Mouse (Mus musculus) ovary, postnatal 10 days (tissue): ENCODE results near the gene Wwc2.

ENCODE experiments used
- DNase-seq: peaks from one replicate; pipeline ENCODE4 v3.0.0; 2022; ENCODE audit warnings: low spot score

Gene Wwc2

DNA sequence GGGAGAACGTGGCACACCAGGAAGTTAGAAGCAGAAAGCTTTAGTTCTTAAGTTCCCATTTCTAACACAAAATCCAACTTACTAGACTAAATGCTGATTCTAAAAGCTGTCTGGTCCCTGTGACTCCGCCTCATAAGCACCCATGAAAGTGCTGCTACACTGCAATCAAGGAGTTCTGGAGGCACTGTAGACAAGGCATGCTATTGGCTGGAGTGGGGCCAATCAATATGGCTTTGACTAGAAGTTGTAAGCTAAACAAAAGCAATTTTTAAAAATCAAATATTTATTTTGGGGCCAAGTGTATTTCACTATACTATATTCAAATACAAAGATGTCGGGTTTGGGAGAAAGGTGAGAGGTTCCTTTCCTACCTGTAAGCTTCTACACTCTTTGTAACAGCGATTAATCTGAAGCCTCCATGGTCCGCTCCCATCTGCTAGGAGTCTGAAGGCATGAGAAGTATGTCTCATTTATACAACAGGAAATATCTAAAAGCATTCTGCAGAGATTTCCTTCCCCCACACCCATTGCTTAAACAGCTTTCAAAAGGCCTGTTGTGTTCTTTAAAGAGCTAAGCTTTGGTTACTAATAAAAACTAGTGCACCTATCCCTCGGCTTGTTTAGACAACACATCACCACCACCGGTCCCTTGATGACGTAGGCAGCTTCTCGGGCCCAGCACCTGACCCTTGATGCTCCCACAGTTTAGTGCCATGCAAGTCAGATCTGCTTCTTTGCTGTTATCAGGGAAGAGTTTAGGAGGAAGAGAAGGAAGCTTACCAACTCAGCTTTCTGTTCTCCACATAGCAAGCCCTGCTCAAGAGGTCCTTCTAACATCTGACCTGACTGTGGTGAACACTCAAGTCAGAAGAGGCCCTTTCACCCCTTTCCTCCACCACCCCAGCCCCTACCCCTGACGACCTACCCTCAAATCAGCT lies 50.5 kb downstream of the Wwc2 start:
- no peak for DNase-seq

DNA sequence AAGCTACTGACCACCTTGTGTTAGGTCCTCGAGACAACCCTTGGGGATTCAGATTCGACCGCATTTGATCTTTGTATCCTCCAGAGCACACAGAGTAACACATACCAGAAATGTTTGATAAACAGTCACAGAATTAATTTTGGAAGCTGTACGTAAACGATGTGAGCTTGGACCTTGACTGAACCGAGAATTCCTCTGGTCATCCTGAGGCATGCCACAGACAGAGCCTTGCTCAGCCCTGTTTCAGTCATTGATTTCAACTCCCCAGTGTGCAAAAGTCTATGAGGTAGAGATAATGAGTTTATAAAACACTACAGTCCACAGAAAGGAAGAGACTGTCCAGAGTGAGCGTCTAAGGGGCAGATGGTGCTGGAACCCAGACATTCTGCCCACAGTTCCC lies 51.5 kb downstream of the Wwc2 start:
- DNase-seq, result no peak

DNA sequence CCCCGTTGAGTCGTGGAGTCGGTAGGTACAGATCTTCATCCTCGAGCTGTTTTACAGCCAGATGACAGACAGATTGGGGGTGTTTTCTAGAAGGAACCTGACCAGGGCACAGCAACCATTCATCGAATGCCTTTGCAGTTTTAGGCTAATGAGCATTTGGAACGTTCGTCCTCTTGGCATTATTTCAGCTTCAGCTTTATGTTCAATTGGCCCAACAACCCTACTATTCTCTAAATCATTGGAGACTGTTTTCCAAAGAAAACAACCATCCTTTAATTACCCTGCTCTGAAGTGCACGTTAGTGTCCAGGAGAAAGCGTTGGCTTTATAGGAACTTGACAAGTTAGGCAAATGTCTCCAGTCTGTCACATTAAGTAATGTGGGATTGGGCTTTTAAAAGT lies 54.3 kb downstream of the Wwc2 start:
- DNase-seq, result no peak

DNA sequence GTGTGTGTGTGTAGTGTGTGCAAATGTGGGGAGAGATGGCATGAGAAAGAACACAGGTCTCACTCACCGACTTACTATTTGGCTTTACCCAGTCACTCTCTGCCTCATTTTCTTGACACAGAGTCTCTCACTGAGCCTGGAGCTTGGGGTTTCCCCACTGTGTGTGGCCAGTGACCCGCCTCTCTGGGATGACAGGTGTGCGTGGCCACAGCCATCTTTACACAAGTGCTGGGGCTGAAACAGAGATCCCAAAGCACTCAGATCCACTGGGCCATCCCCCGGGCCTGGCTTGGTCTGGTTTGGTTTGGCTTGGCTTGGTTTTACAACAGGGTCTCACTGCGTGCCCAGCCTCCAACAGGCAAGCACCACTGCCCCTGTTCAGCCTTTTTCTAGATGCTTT lies 55.3 kb downstream of the Wwc2 start:
- no peak for DNase-seq

DNA sequence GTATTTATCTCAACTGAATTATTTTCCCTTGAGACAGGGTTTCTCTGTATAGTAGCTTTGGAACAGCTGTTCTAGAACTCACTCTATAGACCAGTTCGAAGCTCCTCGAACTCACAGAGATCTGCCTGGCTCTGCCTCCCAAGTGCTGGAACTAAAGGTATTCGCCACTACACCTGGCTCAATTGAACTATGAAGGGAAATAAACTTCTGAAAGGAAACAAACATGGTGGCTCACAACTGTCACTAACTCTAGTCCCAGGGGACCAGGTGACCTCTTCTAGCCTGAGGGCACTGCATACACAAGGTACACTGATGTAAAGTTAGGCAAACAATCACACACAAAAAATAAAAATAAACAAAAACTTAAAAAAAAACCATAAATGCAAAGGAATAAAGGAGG lies 57.6 kb downstream of the Wwc2 start:
- DNase-seq, result no peak

DNA sequence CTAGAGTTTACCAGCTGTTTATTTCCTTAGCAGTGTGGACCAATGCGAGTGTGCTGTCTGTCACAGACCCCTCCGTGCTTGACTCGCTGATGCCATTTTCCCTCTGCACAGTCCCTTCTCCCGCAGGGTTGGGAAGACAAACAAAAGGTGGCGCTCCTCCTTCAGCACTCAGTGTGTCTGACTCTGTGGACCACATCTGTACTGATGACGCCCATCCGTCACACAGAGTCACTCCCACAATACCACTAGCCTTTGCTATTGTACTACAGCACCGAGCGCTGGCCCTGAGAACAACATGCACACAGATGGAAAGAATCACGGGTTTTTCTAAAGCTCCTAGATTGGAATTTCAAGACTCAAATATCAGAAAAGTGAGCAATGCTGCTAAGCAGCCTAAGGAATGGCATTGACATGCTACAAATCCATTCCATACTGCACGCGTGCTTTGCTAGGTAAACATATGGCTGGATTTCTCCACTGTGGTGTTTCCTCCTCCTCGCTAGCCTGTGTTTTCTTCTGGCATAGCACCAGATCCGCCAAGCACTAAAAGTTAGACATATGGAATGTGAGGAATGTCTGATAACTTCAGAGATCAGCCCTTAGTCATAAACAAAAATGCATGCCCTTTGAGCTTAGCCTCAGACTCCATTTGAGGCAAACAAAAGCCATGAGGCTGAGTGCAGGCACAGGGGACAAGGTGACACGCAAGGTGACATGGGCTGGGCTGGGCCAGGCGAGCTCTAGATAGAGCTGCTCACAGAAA lies 58.5 kb downstream of the Wwc2 start:
- no peak for DNase-seq

DNA sequence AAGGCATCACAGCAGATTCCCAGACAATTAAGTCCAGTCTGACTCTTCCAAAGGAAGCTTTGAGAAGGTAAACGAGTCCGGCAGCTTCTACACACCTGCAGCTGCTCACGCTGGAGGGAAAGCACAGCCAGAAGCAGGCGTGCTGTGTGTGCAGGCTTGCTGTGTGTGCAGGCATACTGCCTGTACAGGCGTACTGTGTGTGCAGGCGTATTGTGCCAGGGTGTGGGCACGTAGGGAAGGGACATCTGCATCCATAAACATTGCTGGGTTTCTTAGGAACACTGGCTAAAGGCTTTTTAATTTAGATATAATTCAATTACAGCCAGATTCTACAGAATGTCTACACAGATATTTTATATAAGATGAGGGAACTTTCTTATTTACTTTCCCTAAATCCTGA lies 59.4 kb downstream of the Wwc2 start:
- no peak for DNase-seq

DNA sequence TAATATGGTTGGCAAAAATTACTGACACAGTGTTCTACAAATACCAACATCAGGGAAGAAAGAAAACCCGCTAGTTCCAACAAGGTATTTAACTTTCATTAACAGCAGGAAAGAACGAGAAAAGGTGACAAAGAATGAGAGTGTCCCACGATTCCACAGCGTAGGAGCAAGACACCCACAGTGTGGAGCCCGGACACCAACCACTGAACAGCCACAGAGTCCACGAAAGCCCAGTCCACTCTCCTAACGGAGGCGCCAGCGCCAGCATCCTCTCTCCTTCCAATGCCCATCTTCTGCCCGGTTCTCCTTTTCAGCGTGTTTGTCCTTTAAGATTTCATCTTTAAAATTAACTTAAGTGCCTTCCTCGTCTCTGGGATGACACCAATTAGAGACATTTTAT lies 61.1 kb downstream of the Wwc2 start:
- no peak for DNase-seq

DNA sequence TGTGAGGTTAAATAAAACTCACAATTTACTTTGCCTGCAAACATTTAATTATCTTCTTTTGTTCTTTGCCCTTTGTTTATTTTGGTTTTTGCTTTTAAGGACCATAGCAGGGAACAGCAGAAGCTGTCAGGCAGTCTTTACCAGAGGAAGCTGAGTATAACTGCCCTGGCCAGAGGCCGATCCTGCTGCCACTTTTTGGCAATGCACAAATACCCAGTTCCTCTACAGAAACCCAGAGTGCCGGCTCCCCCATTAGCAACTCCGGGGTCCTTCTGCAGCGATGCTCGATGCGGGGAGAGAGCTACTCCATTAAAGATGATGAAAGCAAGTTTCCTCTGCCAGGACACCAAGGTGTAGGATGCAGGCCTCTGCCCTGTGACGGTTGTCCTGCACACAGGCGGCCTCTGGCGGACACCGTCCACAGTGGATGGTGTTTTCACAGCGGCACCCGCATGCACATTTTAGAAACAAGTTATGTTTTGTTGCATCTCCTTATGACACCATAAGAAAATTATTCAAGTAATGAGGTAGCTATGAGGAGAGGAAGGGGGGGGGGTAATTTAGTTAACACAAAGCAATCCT lies 62.0 kb downstream of the Wwc2 start:
- DNase-seq, result no peak

DNA sequence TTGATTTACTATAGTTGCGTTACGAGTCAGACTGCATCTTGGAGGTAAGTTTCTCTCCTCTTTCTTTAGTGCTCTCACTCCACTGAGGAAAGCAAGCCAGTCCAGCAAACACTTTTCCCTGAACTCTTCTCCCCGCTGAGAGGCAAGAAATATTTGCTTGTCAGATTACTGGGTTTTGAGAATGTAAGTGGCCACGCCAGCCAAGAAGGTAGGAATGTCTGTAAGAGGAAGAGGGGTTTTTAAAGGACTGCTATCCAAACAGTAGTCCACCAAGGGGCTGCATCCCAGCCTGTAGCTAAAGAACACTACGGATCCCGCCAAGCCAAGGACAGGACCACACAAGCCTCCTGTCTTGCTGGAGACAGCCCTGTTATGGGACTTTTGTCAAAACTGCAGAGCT lies 65.8 kb downstream of the Wwc2 start:
- no peak for DNase-seq

DNA sequence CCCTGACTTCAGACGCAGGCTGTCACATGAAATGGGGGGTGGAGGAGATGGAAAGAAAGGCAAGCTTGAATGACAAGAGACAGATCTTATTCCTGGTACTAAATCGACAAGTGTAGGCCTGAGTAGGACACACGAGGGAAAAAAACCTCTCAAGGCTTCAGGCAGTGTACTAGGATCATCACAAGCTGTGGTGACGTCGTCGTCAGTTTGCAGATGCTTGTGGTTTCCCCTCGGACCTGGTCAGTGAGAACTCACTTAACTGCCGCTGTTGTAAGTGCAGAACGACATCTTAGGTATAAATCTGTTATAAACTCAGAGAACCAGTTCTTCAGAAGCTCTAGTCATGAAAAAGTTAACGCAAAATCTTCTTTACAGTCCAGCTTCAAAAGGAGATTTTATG lies 67.9 kb downstream of the Wwc2 start:
- DNase-seq, result no peak

DNA sequence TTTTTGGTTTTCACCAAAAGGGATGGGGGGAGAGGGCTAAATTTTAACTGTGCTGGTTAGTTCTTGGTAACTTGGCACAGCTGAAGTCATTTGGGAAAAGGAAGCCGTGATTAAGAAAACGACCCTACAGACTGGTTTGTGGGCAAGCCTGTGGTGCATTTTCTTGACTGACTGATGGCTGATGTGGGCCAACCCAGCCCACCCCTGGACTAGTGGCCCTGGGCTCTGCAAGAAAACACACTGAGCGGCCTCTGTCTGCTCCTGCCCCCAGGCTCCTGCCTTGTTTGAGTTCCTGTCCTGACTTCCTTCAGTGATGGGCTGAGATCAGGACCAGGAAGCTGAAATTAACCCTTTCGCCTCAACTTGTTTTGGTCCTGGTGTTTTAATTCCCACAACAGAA lies 68.7 kb downstream of the Wwc2 start:
- DNase-seq, result no peak

DNA sequence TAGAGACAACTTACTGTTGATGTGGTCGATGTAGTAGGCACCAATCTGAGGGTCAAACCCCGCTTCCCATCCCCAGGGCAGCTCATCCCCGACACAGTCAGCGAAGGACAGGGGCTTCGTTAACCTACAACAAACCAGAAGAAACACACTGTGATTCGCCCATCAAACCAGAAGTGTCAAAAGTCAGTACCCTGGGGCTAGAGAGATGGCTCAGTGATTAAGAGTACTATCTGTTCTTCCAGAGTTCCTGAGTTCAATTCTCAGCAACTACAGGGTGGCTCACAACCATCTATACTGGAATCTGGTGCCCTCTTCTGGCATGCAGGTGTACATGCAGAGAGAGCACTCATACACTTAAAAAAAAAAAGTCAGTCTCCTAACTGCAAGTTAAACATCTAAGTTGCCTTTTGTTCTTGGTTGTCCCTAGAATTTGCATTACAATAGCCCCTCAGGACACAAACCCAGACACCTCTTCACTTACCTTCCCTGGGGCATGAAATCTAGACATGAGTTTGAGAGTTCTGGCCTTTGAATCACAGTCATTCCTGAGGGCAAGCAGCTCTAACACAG lies 70.1 kb downstream of the Wwc2 start:
- DNase-seq, result no peak

DNA sequence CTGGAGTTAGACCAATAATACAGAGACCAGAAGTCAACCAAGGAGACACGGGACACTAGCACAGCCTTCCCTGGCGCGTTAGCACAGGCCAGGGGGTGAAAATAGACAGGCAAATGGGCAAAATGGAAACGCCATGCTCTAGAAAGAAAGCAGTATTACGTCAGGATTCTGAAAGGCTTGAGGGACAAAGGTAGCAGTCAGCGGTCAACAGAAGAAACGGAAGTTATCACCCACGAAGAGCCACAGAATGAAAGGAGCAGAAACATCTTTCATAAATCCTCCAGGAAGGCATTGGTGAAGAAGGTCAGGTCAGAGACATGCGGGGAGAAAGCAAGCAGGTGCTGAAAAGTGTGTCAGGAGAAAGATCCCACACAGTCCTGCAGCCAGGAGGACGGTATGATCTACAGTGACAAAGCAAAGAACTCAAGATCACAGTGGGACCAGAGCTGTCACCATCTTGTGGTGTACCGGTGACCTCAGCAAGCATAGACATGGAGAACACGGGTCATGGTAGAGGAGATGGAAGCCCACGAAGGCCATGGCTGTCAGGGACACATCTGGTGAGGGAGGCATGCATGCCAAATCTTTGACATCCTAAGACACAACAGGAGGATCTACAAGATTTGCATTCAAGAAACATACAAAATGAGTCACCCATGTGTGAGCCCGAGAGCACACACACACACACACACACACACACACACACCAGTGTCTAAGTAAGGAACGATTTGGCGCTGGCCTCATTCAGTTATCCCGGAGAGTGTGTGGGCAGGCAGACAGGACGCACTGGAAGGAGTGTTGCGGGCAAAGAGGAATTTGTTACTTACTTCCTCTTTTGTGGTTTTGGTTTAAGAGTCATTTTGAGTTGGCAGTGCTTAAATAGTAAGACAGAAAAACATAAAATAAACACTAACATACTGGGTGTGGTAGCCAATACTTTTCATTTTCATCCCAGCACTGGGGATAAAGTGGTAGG lies 73.4 kb downstream of the Wwc2 start:
- no peak for DNase-seq

DNA sequence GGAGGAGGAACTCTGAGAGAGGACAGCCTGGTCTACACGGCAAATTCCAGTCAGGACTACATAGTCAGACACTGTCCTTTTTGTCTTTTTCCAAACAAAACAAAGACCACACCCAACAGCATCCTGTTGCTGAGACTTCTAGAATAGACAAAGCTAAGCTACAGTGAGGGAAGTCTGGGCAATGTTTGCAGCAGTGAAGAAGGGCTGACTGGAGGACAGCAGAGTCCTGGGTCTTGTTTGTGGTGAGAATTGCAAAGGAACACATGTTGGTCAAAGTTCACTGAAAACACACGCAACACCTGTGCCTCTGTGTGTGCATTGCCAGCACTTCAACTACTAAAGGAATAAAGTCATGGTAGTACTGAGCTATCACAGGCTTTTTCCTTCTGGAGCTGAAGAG lies 75.2 kb downstream of the Wwc2 start:
- DNase-seq, result no peak

DNA sequence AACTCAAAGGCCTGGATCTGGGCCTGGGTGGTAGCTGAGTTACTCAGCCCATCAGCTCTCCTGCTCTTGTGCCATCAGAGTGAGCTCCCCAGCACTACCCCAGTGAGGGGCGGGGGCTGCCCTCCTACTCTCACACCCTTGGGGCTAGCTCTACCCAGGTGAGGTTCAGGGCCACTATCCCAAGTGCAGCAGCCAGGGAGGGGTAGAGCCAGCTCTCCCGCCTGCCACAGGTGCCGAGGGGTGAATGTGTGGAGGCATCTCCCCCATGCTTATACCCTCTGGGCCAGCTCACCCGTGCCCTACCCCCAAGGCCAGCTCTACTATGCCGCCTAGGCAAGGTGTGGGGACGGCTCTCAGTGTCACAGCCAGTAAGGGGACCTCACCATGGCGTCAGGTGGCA lies 75.8 kb downstream of the Wwc2 start:
- DNase-seq, result no peak

DNA sequence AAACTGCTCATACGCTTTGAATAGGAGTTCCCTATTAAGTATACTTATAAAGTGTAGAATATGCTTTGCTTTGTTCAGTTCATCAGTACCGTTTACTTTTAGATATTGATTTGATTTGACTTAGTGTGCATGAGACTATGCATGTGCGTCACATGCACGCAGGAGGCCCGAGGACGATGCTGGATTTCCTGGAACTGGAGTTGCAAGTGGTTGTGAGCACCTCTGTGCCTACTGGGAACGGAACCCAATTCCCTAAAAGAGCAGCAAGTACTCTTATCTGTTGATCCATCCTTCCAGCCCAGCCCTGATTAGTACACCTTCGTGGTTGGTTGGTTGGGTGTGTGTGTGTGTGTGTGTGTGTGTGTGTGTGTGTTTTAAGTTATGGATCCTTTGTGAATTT lies 76.6 kb downstream of the Wwc2 start:
- DNase-seq, result no peak

DNA sequence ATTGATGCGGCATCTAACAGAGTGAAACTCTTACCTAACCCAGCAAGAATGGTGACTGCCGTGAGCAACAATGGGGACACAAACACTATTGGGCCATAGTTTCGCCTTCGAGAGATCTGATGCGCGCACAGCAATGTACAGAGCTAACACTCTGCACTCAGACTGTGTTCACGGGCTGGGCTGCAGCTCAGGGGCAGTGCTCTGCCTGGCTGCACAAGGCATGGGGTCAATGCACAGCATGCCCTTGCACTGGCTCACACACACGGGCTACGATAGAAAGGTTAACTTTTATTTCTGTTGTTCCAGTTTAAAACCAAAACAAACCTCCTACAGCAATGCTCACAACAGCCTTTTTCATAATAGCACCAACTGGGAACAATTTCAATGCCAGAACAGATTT lies 77.1 kb downstream of the Wwc2 start:
- DNase-seq, result no peak

DNA sequence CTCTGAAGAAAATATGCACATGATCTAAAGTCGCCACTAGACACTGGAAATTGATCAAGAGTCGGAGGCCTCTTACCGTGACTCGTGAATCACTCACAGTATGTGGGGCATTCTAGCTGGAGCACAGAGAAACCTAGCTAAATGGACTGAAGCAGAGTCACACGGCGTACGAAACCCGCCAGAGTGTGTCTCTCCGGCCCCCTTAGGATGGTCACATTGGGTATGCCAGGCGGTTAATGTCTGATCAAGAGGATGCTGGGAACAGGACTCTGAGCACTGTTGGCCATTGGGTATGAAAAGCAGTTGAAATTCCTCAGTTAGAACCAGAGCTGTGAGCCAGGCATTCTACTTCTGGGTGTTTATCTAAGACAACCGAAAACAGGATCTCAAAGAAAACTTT lies 81.0 kb downstream of the Wwc2 start:
- no peak for DNase-seq

DNA sequence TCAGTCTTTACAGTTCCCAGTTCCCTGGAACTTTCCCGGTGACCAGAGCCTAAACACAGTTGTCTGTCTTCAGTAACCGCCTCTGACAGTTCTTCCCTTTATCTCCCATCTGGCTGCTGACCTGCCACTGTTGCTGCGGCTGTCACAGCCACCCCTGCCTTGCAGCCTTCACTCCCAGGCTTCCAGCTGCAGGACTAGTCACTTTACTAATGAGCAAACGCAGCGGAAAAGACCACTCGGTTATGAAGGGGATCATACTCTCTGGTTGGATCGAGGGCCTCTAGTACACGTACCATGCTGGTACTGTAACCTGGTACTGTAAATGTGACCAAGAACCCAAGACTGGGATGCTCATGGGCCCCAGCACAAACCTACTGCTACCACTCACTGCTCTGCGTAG lies 83.7 kb downstream of the Wwc2 start:
- DNase-seq, result no peak

DNA sequence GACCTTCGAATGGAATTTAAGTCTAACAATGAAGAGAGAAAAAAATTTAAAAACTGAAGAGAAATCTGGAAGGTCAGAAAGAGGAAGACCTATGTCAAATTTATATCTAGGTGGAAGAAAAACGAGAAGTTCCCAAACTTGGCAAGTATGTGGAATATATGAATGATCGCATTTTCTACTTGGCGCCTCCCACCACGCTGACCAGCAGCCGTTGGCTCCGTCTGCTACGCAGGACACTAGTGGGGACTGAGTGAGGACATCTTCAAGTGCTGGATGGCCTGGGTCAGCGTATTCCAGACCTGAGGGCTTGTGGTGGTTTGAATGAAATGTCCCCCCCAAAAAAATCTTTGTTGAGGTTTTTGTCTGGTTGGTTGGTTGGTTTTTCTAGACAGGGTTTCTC lies 84.6 kb downstream of the Wwc2 start:
- DNase-seq, result no peak

DNA sequence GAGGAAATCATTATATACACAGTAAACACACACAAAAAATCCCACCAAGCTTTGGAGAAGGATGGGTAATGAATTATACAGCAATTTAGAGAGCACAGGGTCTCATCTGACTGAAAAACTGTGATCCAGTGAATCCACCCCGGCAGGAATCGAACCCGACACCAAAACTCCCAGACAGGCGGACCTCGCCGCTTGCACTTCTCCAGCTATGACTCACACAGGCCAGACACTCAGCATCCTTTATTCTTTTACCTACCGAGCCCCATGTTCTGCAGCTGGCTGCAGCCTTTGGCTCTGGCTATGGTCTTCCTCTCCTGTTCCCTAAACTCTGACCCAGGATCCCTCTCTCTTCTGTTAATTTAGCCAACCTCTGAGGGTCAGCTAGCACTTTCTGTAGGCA lies 85.5 kb downstream of the Wwc2 start:
- DNase-seq, result no peak
